Mouse (Mus musculus) cerebellum, postnatal 36 days (tissue): ENCODE data around the gene Foxl1.

Experiments used
- DNase-seq, 2 experiments: peaks; one replicate each; pipeline ENCODE4 v3.0.0; 2021 to 2022; ENCODE audit warnings: mixed read lengths in 2 of 2

Foxl1 gene

GRCm38 (mm10) chr8:121104049-121104818, 23.5 kb upstream of the Foxl1 start:
- DNase-seq, result peak; percentile 75

GRCm38 (mm10) chr8:121107668-121108656, 19.8 kb upstream of the Foxl1 start, which contains the start of gene Mthfsd:
Gene Mthfsd, minus strand, starts transcription at chr8:121108392.
- DNase-seq, result peak; percentile 99 to 100

- no peak for DNase-seq
These were observed 19.1 kb upstream of the Foxl1 start for GRCm38 (mm10) chr8:121108657-121109056.

GRCm38 (mm10) chr8:121111145-121111907, 16.4 kb upstream of the Foxl1 start:
- DNase-seq, result no peak

- DNase-seq, result peak; percentile 97 to 99
These were observed 14.5 kb upstream of the Foxl1 start for GRCm38 (mm10) chr8:121113261-121113660.

- no peak for DNase-seq
These were observed 12.6 kb upstream of the Foxl1 start for GRCm38 (mm10) chr8:121115136-121115535.

- peak in 1 of 2 experiments; percentile 25 for DNase-seq
These were observed 11.8 kb upstream of the Foxl1 start, which contains the start of gene Foxc2 for GRCm38 (mm10) chr8:121115948-121116347. Gene Foxc2, plus strand, starts transcription at chr8:121116171.

GRCm38 (mm10) chr8:121116591-121117185, 11.1 kb upstream of the Foxl1 start:
- no peak for DNase-seq

- no peak for DNase-seq
These were observed 10.5 kb upstream of the Foxl1 start for GRCm38 (mm10) chr8:121117186-121117651.

- DNase-seq, result no peak
These were observed 9.8 kb upstream of the Foxl1 start for GRCm38 (mm10) chr8:121117906-121118305.

- no peak for DNase-seq
These were observed 8.9 kb upstream of the Foxl1 start for GRCm38 (mm10) chr8:121118634-121119420.

GRCm38 (mm10) chr8:121119635-121120455, 7.9 kb upstream of the Foxl1 start:
- no peak for DNase-seq

- DNase-seq, result no peak
These were observed 7.0 kb upstream of the Foxl1 start for GRCm38 (mm10) chr8:121120456-121121419.

GRCm38 (mm10) chr8:121121704-121122103, 6.0 kb upstream of the Foxl1 start:
- DNase-seq, result no peak

- DNase-seq, result no peak
These were observed 5.4 kb upstream of the Foxl1 start for GRCm38 (mm10) chr8:121122368-121122767.

GRCm38 (mm10) chr8:121123113-121123512, 4.6 kb upstream of the Foxl1 start:
- DNase-seq, result no peak

- no peak for DNase-seq
These were observed 3.0 kb upstream of the Foxl1 start for GRCm38 (mm10) chr8:121124547-121125239.

GRCm38 (mm10) chr8:121125311-121125876, 2.3 kb upstream of the Foxl1 start:
- DNase-seq, result no peak
